Mouse (Mus musculus) right cerebral cortex, postnatal 10 days (tissue): ENCODE results near the gene Mylip.

Source experiments
- DNase-seq, 2 experiments: peaks; one replicate each; pipeline ENCODE4 v3.0.0; 2021; ENCODE audit warnings: low spot score in 2 of 2

Gene Mylip

DNA sequence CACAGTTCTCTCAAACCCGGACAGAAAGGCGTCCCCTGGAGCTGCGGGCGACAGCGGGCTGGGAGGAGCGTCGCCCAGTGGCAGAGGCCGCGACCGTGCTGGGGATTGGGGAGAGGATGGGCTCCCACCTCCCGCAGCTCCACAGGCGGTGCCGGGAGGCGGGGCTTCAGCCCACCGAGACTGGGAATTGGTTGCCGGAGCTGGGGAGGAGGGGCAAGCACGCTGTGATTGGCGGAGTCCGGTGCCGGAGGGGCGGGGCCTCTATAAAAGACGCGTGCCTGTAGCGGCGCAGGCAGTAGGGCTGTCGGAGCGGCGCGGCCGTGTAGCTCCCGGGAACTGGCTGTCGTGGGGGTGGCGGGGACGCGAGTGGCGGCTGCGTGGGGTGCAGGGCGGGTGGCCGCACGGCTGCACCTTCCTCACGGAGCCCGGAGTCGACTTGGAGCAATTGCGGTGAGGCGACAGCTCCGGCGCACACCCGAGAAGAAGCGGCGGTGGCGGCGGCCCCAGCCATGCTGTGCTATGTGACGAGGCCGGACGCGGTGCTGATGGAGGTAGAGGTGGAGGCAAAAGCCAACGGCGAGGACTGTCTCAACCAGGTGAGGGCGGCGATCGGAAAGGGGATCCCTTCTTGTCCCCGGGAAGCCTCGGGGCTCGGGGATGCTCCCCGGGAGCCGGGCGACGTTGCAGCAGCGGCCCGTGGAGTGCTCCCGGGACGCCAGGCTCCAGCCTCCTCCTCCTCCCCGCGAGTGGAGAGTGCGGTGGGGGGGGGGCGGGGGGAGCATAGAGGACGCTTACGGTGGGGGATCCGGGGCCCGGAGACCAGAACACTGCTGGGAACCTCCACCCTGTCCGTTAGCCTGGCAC, at the start of gene Mylip:
Gene Mylip, plus strand, starts transcription at position 295 of the 864 bp plus-strand sequence.
- DNase-seq = peak; percentile 99

DNA sequence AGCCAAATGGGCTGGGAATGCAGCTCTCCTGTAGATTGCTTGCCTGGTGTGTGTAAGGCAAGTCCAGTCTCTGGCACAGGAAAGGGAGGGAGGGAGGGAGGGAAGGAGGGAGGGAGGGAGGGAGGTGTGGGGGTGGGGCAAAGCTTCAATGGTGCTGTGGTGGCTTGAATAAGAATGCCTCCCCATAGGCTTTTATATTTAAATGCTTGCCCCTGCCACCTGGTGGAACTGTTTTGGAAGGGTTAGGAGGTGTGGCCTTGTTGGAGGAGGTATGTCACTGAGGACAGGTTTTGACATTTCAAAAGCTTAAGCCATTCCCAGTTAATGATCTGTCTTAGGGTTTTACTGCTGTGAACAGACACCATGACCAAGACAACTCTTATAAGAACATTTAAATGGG, 47.6 kb upstream of the Mylip start:
- no peak for DNase-seq

DNA sequence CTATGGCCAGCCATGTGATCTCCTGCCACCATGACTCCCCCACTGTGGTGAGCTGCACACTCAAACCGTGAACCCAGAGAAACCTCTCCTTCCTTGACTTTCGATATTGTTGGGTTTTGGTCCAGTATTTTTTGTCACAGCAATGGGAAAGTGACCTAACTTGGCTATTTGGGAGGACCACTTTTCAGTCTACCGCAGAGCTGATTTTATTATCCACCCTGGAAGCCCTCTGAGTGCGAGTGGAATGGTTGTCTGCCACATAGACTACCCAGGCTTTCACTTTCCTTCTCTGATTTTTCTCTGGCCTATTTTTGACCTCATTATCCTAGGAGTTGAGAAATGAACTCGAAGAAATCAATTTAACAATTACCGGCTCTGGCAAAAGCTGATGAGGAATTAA, 46.0 kb upstream of the Mylip start:
- DNase-seq = no peak

DNA sequence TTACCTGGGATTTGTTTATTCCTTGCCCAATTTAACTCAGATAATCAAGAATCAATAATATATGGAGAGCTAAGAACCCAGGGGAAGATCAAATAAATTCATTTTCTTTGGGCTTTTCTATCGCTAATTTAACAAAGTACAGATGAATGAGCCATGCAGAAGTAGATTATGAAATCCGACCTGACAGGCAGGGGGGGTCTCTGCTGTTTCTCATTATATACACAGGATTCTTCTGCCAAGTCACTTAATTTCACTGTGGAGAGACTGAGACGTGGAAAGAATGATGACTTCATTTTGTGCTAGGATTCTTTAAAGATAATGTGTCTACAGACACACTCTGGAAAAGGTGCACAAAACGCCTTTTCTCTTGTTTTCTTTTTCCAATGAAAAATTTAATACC, 45.6 kb upstream of the Mylip start:
- DNase-seq = no peak

DNA sequence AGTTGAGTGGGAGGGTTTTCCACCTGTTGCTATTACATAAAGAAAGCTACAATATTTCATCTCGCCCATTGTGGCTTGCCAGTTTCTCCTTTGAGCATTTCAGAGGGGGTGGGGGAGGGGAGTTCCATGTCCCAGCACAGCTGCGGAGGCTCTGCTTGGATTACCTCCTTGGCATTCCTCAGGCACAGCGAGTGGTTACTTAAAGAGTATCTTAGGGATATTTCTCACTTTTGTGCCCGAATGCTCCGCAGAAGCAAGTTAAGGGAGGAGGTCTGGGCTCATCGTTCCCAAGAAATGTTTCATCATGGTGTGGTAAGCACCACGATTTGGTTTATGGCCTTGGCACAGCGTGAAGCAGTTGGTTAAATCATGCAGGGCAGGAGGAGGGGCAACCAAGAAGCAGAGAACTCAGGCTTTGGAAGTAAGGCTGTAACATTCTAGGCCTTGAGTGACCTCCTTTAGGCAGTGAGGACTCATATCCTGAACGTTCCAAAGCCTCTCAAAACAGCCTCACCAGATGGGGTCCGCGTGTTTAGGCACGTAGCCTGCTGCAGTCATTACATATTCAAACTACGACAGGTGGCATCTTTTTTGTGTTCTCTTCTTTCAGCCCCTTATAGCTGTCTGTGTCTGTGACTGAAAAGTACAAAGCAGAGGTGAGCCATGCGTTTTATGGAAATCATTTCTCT, 43.9 kb upstream of the Mylip start:
- DNase-seq = peak; percentile 38 to 51

DNA sequence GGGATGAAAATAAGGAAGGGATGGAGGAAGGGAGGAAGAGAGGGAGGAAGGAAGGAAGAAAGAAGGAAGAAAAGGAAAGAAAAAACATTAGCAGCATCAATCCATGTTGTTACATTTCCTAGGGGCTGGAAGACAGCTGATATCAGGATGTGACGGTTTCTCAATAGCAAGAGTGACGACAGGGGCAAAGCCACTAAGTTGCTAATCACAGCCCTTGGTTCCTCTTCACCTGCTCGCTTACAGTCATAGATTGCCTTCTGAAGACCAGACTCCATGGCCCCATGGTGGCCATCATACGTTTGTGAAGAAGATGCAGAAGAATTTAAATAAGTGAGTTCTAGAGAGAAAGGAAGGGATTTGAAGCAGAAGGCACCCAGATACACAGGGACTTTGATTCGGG, 38.1 kb upstream of the Mylip start:
- no peak for DNase-seq

DNA sequence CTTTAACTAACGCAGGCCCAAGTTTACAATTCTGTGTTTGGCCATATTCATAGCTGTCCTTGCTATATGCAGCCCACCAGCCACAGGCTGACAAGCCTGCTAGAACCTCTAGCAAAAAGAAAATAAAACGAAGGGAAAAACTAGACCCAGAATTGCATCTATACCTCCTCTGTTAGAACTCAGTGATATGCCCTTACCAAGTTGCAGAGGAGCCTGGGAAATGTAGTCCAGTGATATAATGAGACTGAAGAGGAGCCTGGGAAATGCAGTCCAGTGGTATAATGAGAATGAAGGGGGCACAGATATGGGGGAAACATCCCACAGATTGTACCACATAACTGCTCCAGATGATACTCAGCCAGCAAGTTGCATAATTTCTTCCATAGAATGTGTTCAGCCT, 34.7 kb upstream of the Mylip start:
- DNase-seq = no peak

DNA sequence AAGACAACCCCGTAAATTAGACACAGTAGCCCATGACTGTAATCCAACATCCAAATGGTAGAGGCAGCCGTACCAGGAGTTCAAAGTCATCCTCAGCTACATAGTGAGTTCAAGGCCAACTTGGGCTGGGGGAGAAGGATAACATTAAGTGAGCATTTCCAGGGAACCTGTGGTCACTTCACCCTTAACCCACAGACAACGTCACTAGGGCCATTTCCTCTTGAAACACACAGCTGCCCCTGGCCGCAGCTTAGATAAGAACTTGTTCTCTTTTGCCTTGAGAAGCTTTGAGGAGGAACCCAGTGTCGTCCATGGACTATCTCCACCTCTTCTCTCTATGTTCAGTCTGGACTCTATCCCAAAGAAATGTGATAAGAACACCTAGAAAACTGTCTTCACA, 31.3 kb upstream of the Mylip start:
- DNase-seq = no peak

DNA sequence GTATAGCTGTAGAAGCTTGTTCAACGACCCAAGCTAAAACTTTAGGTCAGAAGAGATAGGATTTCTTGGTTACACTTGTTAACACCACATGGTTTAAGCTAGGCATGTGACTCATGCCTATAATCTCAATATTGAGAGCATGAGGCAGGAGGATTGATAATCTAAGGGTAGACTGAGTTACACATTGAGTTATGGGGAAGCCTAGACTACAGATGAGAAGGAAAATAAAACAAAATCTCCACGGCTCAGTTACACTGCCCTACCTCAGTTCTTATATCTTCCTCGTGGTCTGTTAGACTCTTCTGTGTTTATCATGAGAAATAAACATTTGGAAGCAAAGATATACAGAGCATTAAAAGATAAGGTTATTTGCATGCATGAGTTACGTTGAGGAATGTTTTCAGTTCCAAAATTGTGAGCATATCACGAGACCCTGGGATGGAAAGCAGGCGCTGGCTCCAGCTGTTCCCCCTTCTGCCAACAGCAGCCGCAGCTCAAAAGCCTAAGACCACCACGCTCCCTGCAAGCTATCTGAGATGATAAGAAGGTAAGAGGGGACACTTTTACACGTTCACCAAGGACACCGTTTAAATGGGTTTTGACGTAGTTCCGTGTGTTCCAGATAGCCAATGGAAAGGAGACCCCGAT, 30.7 kb upstream of the Mylip start:
- DNase-seq = no peak

DNA sequence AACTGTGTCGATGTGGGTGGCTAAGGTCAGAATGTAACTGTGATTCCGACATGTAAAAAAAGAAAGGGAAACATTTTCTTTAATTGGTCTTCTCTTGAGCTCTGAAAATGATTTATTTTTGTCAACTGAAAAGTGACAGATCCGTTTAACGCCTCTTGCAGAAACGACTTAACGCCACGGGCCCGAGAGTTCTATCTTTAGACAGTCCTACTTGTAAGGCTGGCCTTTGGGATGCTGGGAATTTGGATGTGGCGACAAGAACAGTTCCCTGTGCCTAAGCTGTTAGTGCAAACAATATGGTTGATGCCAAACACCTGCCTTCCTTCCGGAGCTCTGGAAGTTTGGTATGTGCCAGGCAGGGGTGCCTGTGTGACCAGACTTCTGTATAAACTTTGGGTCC, 23.8 kb upstream of the Mylip start:
- DNase-seq = peak; percentile 45 to 63

DNA sequence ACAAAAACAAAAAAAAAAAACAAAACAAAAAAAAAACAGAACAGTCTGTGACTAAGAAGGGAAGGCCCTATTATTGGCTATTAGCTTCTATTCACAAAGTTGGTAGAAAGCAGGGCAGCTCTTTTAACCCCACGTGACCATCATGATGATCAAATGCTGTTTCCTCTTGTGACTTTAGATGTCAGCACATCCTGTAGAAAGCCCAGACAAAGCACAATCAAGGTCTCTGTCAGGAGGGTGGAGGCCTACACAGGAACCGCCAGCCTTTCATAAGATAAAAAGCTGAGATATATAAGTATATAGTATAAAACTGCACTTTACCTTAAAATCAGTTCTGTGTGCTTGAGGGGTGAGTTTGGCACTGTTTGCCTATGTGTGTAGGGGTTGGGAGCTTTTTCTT, 17.9 kb upstream of the Mylip start:
- no peak for DNase-seq

DNA sequence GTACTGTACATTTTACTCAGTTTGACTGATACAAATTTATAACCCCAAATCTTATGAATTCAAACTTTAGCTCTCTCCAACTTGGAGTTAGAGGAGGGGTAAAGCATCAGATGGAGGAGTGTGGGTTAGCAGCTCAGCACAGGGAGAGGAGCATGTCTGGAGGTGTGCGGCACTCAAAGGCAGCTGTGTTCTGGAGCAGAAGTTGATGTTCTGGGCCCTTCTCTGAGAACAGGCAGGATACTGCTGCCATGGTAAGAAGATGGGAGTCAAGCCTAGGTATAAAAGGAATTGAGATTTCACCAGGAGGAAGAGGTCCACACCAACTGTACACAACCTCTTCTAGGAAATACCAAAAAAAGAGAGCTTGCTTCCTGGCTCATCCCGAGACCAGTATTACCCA, 17.1 kb upstream of the Mylip start:
- no peak for DNase-seq

DNA sequence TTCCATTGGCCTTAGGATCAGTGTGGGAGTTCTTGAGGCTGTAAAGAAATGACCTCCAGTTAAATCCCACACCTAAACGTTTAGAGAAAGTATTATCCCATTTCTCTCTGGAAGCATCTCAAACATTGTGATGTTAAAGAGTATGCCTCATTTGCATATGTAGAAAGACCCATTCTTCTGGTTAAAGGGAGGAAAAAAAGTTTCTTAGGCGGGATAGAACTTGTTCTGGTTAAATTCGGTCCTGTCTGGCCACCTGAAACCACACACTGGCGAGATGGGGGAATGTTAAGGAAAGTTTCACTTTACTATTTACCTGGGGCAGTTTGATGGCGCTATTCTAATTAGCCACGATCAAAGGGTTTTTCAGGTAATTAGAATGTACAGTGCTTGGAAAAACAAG, 14.7 kb upstream of the Mylip start:
- DNase-seq = no peak

DNA sequence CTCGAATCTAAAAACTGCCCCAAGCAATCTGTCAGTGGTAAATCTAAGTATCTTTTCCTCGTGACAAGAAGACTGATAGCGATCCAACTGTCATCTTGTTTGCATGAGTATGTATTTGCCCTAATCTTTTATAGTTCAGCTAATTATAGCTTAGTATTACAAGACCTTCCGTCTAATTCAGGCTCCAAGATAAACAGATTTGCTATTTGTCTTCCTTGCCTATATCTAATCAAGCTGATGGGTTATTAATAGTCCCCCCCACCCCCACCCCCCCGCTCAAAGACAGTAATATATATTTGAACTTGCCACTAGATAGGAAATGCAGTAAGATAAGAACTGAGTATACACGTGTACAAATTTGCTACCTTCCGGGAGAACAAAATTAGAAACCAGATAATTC, 7.3 kb upstream of the Mylip start:
- DNase-seq = no peak

DNA sequence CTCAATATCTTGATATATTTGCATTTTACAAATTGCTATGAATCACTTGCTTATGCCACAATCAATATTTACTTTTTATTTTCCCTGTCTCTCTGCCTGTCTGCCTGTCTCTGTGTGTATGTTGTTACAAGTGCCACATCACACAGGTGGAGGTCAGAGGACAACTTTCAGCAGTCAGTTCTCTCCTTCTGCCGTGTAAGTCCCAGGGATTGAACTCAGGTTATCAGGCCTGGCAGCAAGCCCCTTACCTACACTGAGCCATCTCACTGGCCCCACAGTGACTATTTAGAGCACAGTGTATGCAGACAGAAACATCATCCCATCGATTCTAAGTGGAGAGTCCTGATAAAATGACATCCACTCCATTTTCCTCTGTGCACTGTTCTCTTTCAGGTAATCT, 4.9 kb upstream of the Mylip start:
- no peak for DNase-seq

DNA sequence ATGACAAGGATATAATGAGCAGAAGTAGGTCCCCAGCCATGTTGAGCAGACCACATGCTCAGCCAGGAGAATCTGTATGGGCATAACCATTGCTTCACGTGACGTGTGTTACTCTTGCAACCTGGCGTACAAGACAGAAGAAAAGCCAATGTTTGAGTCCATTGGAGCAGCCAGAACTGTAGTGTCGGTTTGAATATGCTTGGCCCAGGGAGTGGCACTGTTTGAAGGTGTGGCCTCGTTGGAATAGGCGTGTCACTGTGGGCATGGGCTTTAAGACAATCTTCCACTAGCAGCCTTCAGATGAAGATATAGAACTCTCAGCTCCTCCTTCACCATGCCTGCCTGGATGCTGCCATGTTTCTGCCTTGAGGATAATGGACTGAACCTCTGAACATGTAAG, 4.0 kb upstream of the Mylip start:
- DNase-seq = no peak

DNA sequence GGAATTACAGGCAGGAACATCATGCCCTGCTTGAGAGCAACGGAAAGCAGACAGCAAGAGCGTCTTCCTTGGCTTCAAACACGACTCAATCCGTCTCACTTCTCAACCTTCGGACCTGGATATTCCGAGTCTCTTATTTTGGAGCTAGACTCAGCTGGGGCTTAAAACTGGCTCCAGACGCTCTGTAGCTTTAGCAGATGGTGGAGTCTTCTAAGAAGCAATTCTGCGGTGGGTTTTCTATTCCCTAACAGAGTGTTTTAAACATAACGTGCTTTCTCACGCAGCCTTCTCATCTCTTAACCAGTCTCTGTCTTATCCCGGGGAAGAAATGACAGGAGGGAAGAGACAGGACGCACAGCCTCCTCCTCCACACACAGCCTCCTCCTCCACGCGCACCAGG, 3.3 kb upstream of the Mylip start:
- DNase-seq = peak; percentile 55 to 71

DNA sequence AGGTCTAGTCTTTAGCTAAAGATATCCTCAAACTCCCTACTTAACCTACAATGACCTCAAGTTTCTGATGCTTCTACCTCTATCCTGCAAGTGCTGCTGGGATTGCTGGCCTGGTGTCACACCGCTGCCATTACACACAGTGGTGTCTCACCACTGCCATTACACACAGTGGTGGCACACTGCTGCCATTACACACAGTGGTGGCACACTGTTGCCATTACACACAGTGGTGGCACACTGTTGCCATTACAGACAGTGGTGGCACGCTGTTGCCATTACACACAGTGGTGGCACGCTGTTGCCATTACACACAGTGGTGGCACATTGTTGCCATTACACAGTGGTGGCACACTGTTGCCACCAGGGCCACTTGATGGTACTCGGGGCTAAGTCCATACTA, 2.3 kb upstream of the Mylip start:
- DNase-seq = no peak

DNA sequence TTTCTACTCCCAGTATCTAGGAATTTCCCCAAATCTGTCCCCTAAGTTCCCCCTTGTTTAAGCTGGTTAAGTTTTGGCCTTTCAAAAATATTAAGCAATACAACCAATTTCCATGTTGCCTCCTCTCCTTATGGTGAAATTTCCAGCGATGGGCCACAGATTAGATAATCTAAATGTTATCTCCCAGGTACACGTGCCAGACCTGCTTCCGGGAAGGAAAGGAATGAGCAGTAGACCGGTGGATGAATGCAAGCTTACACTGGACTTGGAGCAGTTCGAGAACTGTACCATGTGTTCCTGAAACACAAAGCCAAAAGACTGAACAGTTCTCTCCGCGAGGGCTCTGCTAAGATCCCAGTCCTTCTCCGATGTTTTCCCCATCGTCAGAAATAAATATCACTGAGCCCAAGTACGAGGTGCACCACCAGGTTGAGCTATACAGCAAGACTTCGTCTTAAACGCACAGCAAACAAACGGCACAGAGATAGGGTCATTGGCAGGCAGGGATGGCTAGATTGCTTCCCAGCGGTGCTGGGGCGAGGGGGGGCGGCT, 1.2 kb upstream of the Mylip start:
- no peak for DNase-seq

DNA sequence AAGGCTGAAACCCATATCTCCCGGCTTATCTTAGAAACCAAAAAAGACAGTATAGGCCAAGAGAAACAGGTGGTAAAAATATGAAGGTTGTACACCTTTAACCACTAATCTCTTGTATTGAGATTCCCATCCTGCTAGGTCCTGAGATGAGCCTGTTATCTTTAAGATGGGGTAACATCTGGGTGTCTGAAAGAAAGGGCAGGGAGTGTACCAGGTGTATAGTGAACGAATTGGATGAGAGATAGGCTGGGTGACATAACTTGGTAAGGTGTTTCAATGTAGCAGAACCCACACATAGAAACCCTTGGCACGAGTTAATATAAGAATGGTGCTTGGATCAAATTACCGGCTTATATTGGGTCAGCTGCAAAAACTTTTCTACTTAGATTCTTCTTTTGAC, 653 bp upstream of the Mylip start:
- no peak for DNase-seq

DNA sequence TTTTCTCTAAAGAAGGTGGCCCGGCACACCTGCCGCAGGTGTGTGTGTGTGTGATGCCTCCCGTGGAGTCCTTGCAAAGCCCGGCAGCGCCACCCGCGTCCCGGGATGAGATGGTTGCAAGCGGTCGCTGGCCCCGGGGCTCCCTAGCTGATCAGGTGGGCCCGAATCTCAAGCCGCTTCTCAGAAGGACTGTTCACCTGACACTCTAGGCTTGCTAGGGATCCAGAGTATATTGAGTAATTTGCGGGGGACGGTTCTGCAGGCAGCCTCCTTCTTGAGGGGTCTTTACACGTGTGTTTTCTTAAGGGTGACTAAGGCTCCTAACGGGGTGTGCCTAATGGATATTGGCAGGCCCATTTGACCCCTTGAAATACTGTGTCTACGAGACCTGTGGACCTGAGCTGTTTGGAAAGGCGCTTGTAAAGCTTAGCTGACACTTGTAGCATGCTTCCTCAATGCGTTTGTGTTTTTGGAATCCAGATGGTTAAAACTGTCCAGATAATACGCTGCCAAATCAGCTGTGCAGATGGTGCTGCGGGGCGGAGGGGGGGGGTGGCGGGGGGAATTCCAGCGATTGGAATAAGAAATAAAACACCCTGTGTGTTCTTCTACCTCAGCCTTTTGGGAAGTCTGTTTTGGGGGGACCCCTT, 895 bp downstream of the Mylip start:
- DNase-seq = peak; percentile 65 to 68
